Mouse (Mus musculus) liver, embryonic 14.5 days (tissue): ENCODE measurements around the gene Klf2.

Experiments
- CTCF ChIP-seq: IDR thresholded peaks from 2 replicates; pipeline ENCODE4 v1.5.1; 2016; ENCODE audit warnings: antibody characterized with exemption, low read depth, control low read depth
- EP300 ChIP-seq: IDR thresholded peaks from 2 replicates; pipeline ENCODE4 v1.6.1; 2016; ENCODE audit warnings: antibody characterized with exemption, low read depth

- TF ChIP-seq CTCF (no peak), EP300 (no peak)
Measured at GRCm38 (mm10) chr8:72349838-72350237, 31.0 kb downstream of the Klf2 start.
